Mouse (Mus musculus) forebrain, postnatal 0 days (tissue): ENCODE data around the gene Grm5. TPM values are rescaled to one million over a fixed set of nuclear protein-coding genes. Genes with fewer than 3 reads are reported as not detected.

ENCODE experiments used
- ATAC-seq: fragments of 200-750 bp; cut with Nextera tagmentation; 2 replicates; pipeline ENCODE4 v1.8.0; 2017; ENCODE audit warnings: mild to moderate bottlenecking, moderate library complexity
- DNase-seq: peaks from one replicate; pipeline ENCODE4 v3.0.0-alpha.2; 2015
- H3K27ac ChIP-seq: fragments of 300-500 bp; sonication (generic); 2 replicates; pipeline ENCODE4 v1.5.1; 2014; ENCODE audit warnings: low read depth, mild to moderate bottlenecking, antibody characterized with exemption, low read length, moderate library complexity, mixed read lengths
- H3K27me3 ChIP-seq: fragments of 300-500 bp; sonication (generic); 2 replicates; pipeline ENCODE4 v1.6.1; 2014; ENCODE audit warnings: mild to moderate bottlenecking, low read length, mixed read lengths; ENCODE audit not compliant: insufficient read depth
- H3K36me3 ChIP-seq: fragments of 300-500 bp; sonication (generic); 2 replicates; pipeline ENCODE4 v1.6.1; 2014; ENCODE audit warnings: mild to moderate bottlenecking, moderate library complexity; ENCODE audit not compliant: insufficient read depth
- H3K4me1 ChIP-seq: fragments of 300-500 bp; sonication (generic); 2 replicates; pipeline ENCODE4 v1.6.1; 2014; ENCODE audit warnings: antibody characterized with exemption; ENCODE audit not compliant: insufficient read depth
- H3K4me2 ChIP-seq: fragments of 300-500 bp; sonication (generic); 2 replicates; pipeline ENCODE4 v1.6.1; 2014; ENCODE audit warnings: low read depth, mild to moderate bottlenecking, moderate library complexity
- H3K4me3 ChIP-seq: fragments of 300-500 bp; sonication (generic); 2 replicates; pipeline ENCODE4 v1.5.1; 2014; ENCODE audit warnings: low read depth, low read length, mixed read lengths
- H3K9ac ChIP-seq: fragments of 300-500 bp; sonication (generic); 2 replicates; pipeline ENCODE4 v1.6.1; 2014; ENCODE audit warnings: mild to moderate bottlenecking
- H3K9me3 ChIP-seq: fragments of 300-500 bp; sonication (generic); 2 replicates; pipeline ENCODE4 v1.6.1; 2016; ENCODE audit warnings: low read length
- CTCF ChIP-seq: sonication (generic); IDR thresholded peaks from 2 replicates; pipeline ENCODE4 v1.5.1; 2016; ENCODE audit warnings: antibody characterized with exemption, control low read depth, low read depth
- WGBS: fragments of 180-500 bp; shearing (Covaris S2); extraction: QIAGEN DNeasy Blood & Tissue Kit; methylation state at CpG from one replicate; pipeline ENCODE4 v1.1.7; 2014; 5-methylcytosine and 5-hydroxymethylcytosine counted together
- polyA plus RNA-seq: library from polyadenylated mRNA; unstranded; fragments of >200 nt; fragmentation: Nextera tagmentation; extraction: Ambion mirVana; gene quantifications from 2 replicates; pipeline ENCODE4 v1.2.1, GENCODE M21; 2015
- total RNA-seq: library from RNA; depleted of rRNA; stranded (reverse); fragments of >200 nt; gene quantifications from 2 replicates; pipeline ENCODE4 v1.2.3, GENCODE M21; 2014

Gene Grm5
- total and polyA plus RNA-seq, 2 experiments from 2014 or later: 67.0 to 189 TPM

GRCm38 (mm10) chr7:87626251-87626650, 42.3 kb downstream of the Grm5 start:
- Histone ChIP-seq H3K27me3 (no peaks in the 10 kb centered on the region), H3K4me1 (no peaks in the 10 kb centered on the region), H3K36me3 (no peaks in the 10 kb centered on the region), H3K4me3 (no peak overlapping the region), H3K9me3 (no peaks in the 10 kb centered on the region), H3K9ac (no peak overlapping the region), H3K4me2 (no peak overlapping the region), H3K27ac (no peak overlapping the region)
- DNase-seq (no peak), ATAC-seq (no peak)
- WGBS: 62% methylated on average over 2 of the region's 2 CpGs
- no peak for TF ChIP-seq CTCF

GRCm38 (mm10) chr7:87635530-87635929, 51.6 kb downstream of the Grm5 start:
- Histone ChIP-seq H3K4me2 (no peak overlapping the region), H3K27ac (no peak overlapping the region), H3K9me3 (no peaks in the 10 kb centered on the region), H3K36me3 (no peaks in the 10 kb centered on the region), H3K4me1 (no peaks in the 10 kb centered on the region), H3K9ac (no peak overlapping the region), H3K27me3 (no peaks in the 10 kb centered on the region), H3K4me3 (no peak overlapping the region)
- DNase-seq (no peak), ATAC-seq (no peak)
- WGBS: 29% methylated on average over 1 of the region's 1 CpGs
- no peak for TF ChIP-seq CTCF

GRCm38 (mm10) chr7:87650610-87651009, 66.6 kb downstream of the Grm5 start:
- Histone ChIP-seq H3K4me1 (no peaks in the 10 kb centered on the region), H3K9ac (no peak overlapping the region), H3K4me2 (no peak overlapping the region), H3K36me3 (no peaks in the 10 kb centered on the region), H3K27me3 (no peaks in the 10 kb centered on the region), H3K9me3 (no peaks in the 10 kb centered on the region), H3K4me3 (no peak overlapping the region), H3K27ac (no peak overlapping the region)
- no peak for ATAC-seq
- no peak for DNase-seq
- TF ChIP-seq CTCF: no peak
- 73% methylated on average over 3 of the region's 3 CpGs for WGBS

- 54% methylated on average over 3 of the region's 3 CpGs for WGBS
- no peak overlapping the region for H3K4me2 ChIP-seq
- H3K9me3 ChIP-seq: no peaks in the 10 kb centered on the region
- no peak for TF ChIP-seq CTCF
- no peaks in the 10 kb centered on the region for H3K36me3 ChIP-seq
- ATAC-seq: no peak
- H3K27me3 ChIP-seq: no peaks in the 10 kb centered on the region
- H3K4me3 ChIP-seq: no peak overlapping the region
- H3K9ac ChIP-seq: no peak overlapping the region
- no peak overlapping the region for H3K27ac ChIP-seq
- H3K4me1 ChIP-seq: no peaks in the 10 kb centered on the region
- DNase-seq: no peak
Measured at GRCm38 (mm10) chr7:87661794-87662193, 77.8 kb downstream of the Grm5 start.

GRCm38 (mm10) chr7:87664041-87664440, 80.1 kb downstream of the Grm5 start:
- Histone ChIP-seq H3K27me3 (no peaks in the 10 kb centered on the region), H3K27ac (no peak overlapping the region), H3K36me3 (no peaks in the 10 kb centered on the region), H3K4me1 (no peaks in the 10 kb centered on the region), H3K4me2 (no peak overlapping the region), H3K9me3 (no peaks in the 10 kb centered on the region), H3K9ac (no peak overlapping the region), H3K4me3 (no peak overlapping the region)
- TF ChIP-seq CTCF: no peak
- WGBS: 63% methylated on average over 2 of the region's 2 CpGs
- DNase-seq (no peak), ATAC-seq (no peak)

GRCm38 (mm10) chr7:87716393-87716792, 132.4 kb downstream of the Grm5 start:
- no peaks in the 10 kb centered on the region for H3K9me3 ChIP-seq
- peak; percentile 19 for DNase-seq
- H3K27ac ChIP-seq: no peak overlapping the region
- H3K27me3 ChIP-seq: no peaks in the 10 kb centered on the region
- H3K4me3 ChIP-seq: no peak overlapping the region
- H3K36me3 ChIP-seq: no peaks in the 10 kb centered on the region
- H3K4me2 ChIP-seq: no peak overlapping the region
- TF ChIP-seq CTCF: no peak
- no peak; the same call in 1 of the 2 replicates for ATAC-seq
- H3K9ac ChIP-seq: no peak overlapping the region
- WGBS: 45% methylated on average over 1 of the region's 1 CpGs
- H3K4me1 ChIP-seq: no peaks in the 10 kb centered on the region

- H3K27ac ChIP-seq: no peak overlapping the region
- H3K9me3 ChIP-seq: no peaks in the 10 kb centered on the region
Measured at GRCm38 (mm10) chr7:87718631-87719030, 134.7 kb downstream of the Grm5 start.

GRCm38 (mm10) chr7:87734511-87734910, 150.5 kb downstream of the Grm5 start:
- ATAC-seq: no peak
- Histone ChIP-seq H3K27ac (no peak overlapping the region), H3K4me1 (no peaks in the 10 kb centered on the region), H3K9ac (no peak overlapping the region), H3K4me3 (no peak overlapping the region), H3K27me3 (no peaks in the 10 kb centered on the region), H3K4me2 (no peak overlapping the region), H3K36me3 (no peaks in the 10 kb centered on the region), H3K9me3 (no peaks in the 10 kb centered on the region)
- TF ChIP-seq CTCF: no peak
- DNase-seq: no peak

More at GRCm38 (mm10) chr7:87718631-87719030, 134.7 kb downstream of the Grm5 start:
- H3K9ac ChIP-seq: no peak overlapping the region
- no peak for TF ChIP-seq CTCF
- ATAC-seq (no peak), DNase-seq (peak; percentile 2)
- no peaks in the 10 kb centered on the region for H3K4me1 ChIP-seq
- no peak overlapping the region for H3K4me3 ChIP-seq
- H3K27me3 ChIP-seq: no peaks in the 10 kb centered on the region
- H3K36me3 ChIP-seq: no peaks in the 10 kb centered on the region
- no peak overlapping the region for H3K4me2 ChIP-seq
- 33% methylated on average over 1 of the region's 1 CpGs for WGBS
